24 mouse cellular contexts compared by ENCODE assay signal in genomic region chr8:85335105-85335504, GRCm38 (mm10). TPM values are rescaled to one million over a fixed set of nuclear protein-coding genes. Genes with fewer than 3 reads are reported as not detected.
DNase-seq lines count a peak whose midpoint lies in the region; ATAC-seq and TF ChIP-seq lines count a peak whose summit lies in the region.
"Had no signal": no experiment of that assay in that cellular context is flagged by ENCODE, and none has a peak within 500 bp of the region (broad histone marks: within the 10 kb centered on the region; RNA-seq: fewer than 3 reads in every experiment).

No protein-coding gene starts in this region.

- TF ChIP-seq POLR2A in kidney, adult 2 months (IDR thresholded peaks at IDR 0.05; ENCODE audit: low read depth, low read length), result no peak

- ATAC-seq in liver, embryonic 13.5 days (ENCODE audit: low read depth), result peak; percentile 71
- ATAC-seq in megakaryocyte-erythroid progenitor cell, adult 5-6 weeks (replicated peaks; ENCODE audit: low FRiP score, low TSS enrichment, poor library complexity, severe bottlenecking), result 0 out of 2 replicates have a peak, but pooled peaks have one; percentile 55
- ATAC-seq: CD4-positive, CD25-positive, alpha-beta regulatory T cell, adult 4 months; forebrain, embryonic 14.5 days; midbrain, embryonic 16.5 days; Patski had no signal

- H3K4me1 ChIP-seq in kidney, adult 2 months (ENCODE audit: control insufficient read depth, insufficient read depth, low read length), result peaks cover 8% of the 10 kb centered on the region
- H3K4me1 ChIP-seq in liver, embryonic 13.5 days (replicated peaks), result peaks cover 22% of the 10 kb centered on the region
- H3K4me1 ChIP-seq: hindbrain, embryonic 15.5 days had no signal

- no peak overlapping the region for H3K4me2 ChIP-seq in liver, embryonic 13.5 days
- H3K4me2 ChIP-seq: embryonic facial prominence, embryonic 15.5 days; hindbrain, embryonic 15.5 days; neural tube, embryonic 13.5 days had no signal

- H3K27me3 ChIP-seq in kidney, adult 2 months (replicated peaks; ENCODE audit: control insufficient read depth, insufficient read depth, low read length), result no peaks in the 10 kb centered on the region
- H3K27me3 ChIP-seq in liver, embryonic 13.5 days, result no peaks in the 10 kb centered on the region
- H3K27me3 ChIP-seq: embryonic facial prominence, embryonic 15.5 days; hindbrain, embryonic 15.5 days; neural tube, embryonic 13.5 days; Patski had no signal

- peak overlapping the region; percentile 76 for H3K27ac ChIP-seq in kidney, adult 2 months (ENCODE audit: insufficient read depth, low read depth, low read length)
- H3K27ac ChIP-seq in liver, embryonic 13.5 days, result no peak overlapping the region
- H3K27ac ChIP-seq: embryonic facial prominence, embryonic 15.5 days; gastrocnemius, adult 2 months; hindbrain, embryonic 15.5 days; midbrain, embryonic 10.5 days; neural tube, embryonic 13.5 days had no signal

- H3K4me3 ChIP-seq in kidney, adult 2 months (ENCODE audit: insufficient read depth, low read depth, low read length), result no peak overlapping the region
- no peak overlapping the region for H3K4me3 ChIP-seq in liver, embryonic 13.5 days (replicated peaks)
- H3K4me3 ChIP-seq: embryonic facial prominence, embryonic 15.5 days; gastrocnemius, adult 2 months; hindbrain, embryonic 15.5 days; midbrain, embryonic 10.5 days; myocyte; neural tube, embryonic 13.5 days had no signal

- H3K9me3 ChIP-seq in liver, embryonic 13.5 days (replicated peaks), result no peaks in the 10 kb centered on the region
- H3K9me3 ChIP-seq: embryonic facial prominence, embryonic 15.5 days; hindbrain, embryonic 15.5 days; midbrain, embryonic 10.5 days; neural tube, embryonic 13.5 days had no signal

- DNase-seq in kidney, adult 2 months, result peak; percentile 33
- no peak for DNase-seq in kidney, postnatal 25 days
- peak; percentile 50 for DNase-seq in c-Kit-positive CD71-positive TER-119-negative erythroid progenitor cells, embryonic 14.5 days (ENCODE audit: low read depth)
- DNase-seq in liver, embryonic 13.5 days, result no peak
- DNase-seq in cerebellum, adult 11 months, result no peak
- no peak for DNase-seq in layer of hippocampus, adult 9-10 months (ENCODE audit: low spot score)
- no peak for DNase-seq in adrenal gland, postnatal 14 days
- DNase-seq: adrenal gland, adult 2 months; cerebellum, adult 9-10 months; gastrocnemius, adult 2 months; lung, adult 18-20 months; lung, postnatal 4 days; retina, postnatal 1 day; thymus, postnatal 36 days had no signal

- H3K36me3 ChIP-seq in kidney, adult 2 months (ENCODE audit: control insufficient read depth, insufficient read depth, low read length), result no peaks in the 10 kb centered on the region
- H3K36me3 ChIP-seq in liver, embryonic 13.5 days, result peaks cover 35% of the 10 kb centered on the region
- H3K36me3 ChIP-seq: embryonic facial prominence, embryonic 15.5 days; hindbrain, embryonic 15.5 days; midbrain, embryonic 10.5 days; neural tube, embryonic 13.5 days had no signal

- no peak for TF ChIP-seq CTCF in kidney, adult 2 months (conservative IDR thresholded peaks at IDR 0.05; ENCODE audit: insufficient read depth, insufficient read length, low read depth, low read length)

- H3K9ac ChIP-seq in liver, embryonic 13.5 days, result no peak overlapping the region
- H3K9ac ChIP-seq: embryonic facial prominence, embryonic 15.5 days; hindbrain, embryonic 15.5 days; neural tube, embryonic 13.5 days had no signal

RNA-seq across cellular contexts. Expression of gene Vps35, which starts 35.5 kb away (rescaled TPM):
- 26.0 and 33.3 TPM in 2 replicates for polyA plus RNA-seq in kidney, adult 2 months (2012; rRNA removed)
- 110 and 138 TPM in 2 replicates for polyA plus RNA-seq in liver, embryonic 13.5 days (2015; fragmentation: Nextera tagmentation; extraction: Ambion mirVana)
- total RNA-seq in megakaryocyte-erythroid progenitor cell, adult 5-6 weeks (2014; fragmentation: Nextera tagmentation), result 95.7 and 104 TPM in 2 replicates
- 156 and 158 TPM in 2 replicates for total RNA-seq in megakaryocyte-erythroid progenitor cell, adult 5-6 weeks (2017)
- total RNA-seq in adrenal gland, postnatal 14 days (2021), result 83.8 and 84.2 TPM in 2 replicates

RNA-seq across cellular contexts. Expression of gene Orc6, which starts 35.7 kb away (rescaled TPM):
- polyA plus RNA-seq in kidney, adult 2 months (2012; rRNA removed), result 6.9 and 9.9 TPM in 2 replicates
- 113 and 120 TPM in 2 replicates for polyA plus RNA-seq in liver, embryonic 13.5 days (2015; fragmentation: Nextera tagmentation; extraction: Ambion mirVana)
- 137 and 173 TPM in 2 replicates for total RNA-seq in megakaryocyte-erythroid progenitor cell, adult 5-6 weeks (2014; fragmentation: Nextera tagmentation)
- 123 and 134 TPM in 2 replicates for total RNA-seq in megakaryocyte-erythroid progenitor cell, adult 5-6 weeks (2017)
- total RNA-seq in adrenal gland, postnatal 14 days (2021), result 26.5 and 29.3 TPM in 2 replicates

RNA-seq across cellular contexts. Expression of gene Mylk3, which starts 51.0 kb away (rescaled TPM):
- polyA plus RNA-seq in kidney, adult 2 months (2012; rRNA removed), result 0.62 and 0.77 TPM in 2 replicates
- polyA plus RNA-seq in liver, embryonic 13.5 days (2015; fragmentation: Nextera tagmentation; extraction: Ambion mirVana), result 44.7 and 45.8 TPM in 2 replicates
- 39.2 and 40.3 TPM in 2 replicates for total RNA-seq in megakaryocyte-erythroid progenitor cell, adult 5-6 weeks (2014; fragmentation: Nextera tagmentation)
- 24.3 and 31.6 TPM in 2 replicates for total RNA-seq in megakaryocyte-erythroid progenitor cell, adult 5-6 weeks (2017)
- 0.26 and 1.3 TPM in 2 replicates for total RNA-seq in adrenal gland, postnatal 14 days (2021)
- polyA plus RNA-seq: CD4-positive, CD25-positive, alpha-beta regulatory T cell, adult 4 months; Patski had no signal

Comparison
In these comparisons a context has a peak if more than half of its experiments do, and no peak if none do; other contexts are left out.
1. DNase-seq: peak in kidney, adult 2 months (single experiment) and c-Kit-positive CD71-positive TER-119-negative erythroid progenitor cells, embryonic 14.5 days (single experiment); none in kidney, postnatal 25 days (0 of 2), liver, embryonic 13.5 days (single experiment), cerebellum, adult 11 months (single experiment), layer of hippocampus, adult 9-10 months (single experiment) and adrenal gland, postnatal 14 days (single experiment).
2. RNA of gene Mylk3, which starts 51.0 kb away (total RNA-seq): 24.3 to 40.3 TPM in megakaryocyte-erythroid progenitor cell, adult 5-6 weeks; 0.26 to 1.3 TPM in adrenal gland, postnatal 14 days; every median in the first group is over 10 times any median in the second.